Mouse (Mus musculus) retina, postnatal 1 day (tissue): ENCODE measurements around the gene A430078G23Rik.
A peak's percentile ranks its signal among the peaks of the same experiment; 100 is the strongest.

Source experiments
- DNase-seq: peaks from one replicate; pipeline ENCODE4 v3.0.0-alpha.2; 2012

A430078G23Rik gene

DNA sequence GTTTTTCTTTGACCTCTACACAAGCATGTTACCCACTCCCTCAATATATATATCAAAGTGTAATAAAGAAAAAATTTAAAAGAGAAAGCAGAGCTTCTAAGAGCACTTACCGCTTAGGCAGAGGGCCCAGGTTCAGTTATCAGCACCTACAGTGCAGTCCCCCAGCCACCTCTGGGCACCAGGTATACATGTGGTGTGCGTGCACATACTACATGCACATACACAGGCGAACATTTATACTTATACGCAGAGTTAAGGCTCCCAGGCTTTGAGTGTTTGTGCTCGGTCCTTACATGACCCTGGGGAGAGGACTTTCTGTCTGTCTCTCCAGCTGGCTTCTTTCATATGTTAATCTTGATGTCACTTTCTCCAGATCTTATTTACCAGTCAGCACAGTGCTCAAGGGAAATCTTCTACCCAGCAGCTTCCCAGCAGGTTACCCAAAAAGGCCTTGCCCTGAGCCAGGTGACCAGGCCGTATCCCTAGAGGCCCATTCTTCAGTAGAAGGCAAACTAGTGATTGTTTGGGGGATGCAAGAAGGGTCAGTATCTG lies 61.5 kb downstream of the A430078G23Rik start:
- DNase-seq: no peak

- DNase-seq: no peak
Observed at GRCm38 (mm10) chr8:3415259-3415658, 62.0 kb downstream of the A430078G23Rik start.

DNA sequence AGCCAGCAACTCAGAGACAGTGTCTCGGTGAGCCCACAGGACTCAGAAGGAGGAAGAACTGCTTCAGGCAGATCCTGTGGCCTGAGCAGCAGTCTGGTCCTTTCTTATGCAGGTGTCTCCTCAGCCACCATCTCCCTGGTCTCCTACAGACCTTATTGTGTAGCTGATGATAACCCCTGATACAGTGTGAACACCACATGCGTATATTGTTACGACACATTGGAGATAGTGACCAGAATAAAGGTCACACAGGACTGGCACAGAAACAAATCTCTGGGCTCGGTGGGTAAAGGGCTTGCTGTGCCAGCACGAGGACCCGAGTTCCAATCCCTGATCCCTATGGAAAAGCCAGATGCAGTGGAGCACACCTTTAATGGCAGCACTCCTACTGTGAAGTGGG lies 62.4 kb downstream of the A430078G23Rik start:
- DNase-seq: no peak

DNA sequence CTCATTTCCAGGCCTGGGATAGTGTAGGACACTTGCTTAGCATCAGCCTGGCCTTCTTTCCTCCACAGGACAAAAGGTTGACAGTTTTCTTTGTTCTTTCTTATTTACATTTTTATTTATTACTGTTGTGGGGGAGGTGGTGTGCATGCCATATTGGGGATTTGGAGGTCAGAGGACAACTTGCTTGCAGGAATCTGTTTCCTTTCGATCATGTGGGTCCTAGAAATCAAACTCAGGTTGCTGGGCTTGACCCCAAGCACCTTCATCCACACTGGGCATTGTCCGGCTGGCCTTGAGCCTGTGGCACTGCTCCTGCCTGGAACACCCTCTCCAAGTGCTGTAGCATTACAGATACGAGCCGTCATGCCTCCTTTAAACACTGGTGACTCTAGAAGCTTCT lies 63.6 kb downstream of the A430078G23Rik start:
- no peak for DNase-seq

DNA sequence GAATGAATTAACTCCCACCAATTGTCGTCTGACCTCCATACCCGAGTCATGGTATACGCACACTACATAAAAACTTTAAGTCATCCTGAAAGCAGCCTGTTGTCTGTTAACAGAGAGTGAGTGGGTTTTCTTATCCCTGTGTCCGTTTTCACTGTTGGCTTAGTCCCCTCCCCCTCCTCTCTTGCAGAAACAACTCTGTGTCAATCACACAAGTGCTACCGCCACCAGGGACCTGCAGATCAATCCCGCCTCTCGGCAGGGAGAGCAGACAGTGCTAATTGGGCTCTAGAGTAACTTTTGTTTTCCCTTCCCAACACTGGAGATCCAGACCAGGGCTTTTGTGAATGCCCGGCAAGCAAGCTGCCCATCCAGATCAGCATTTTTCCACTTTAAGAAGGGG lies 64.2 kb downstream of the A430078G23Rik start:
- DNase-seq: peak; percentile 65

GRCm38 (mm10) chr8:3418101-3418500 lies 64.9 kb downstream of the A430078G23Rik start:
- no peak for DNase-seq

- DNase-seq: no peak
Observed at GRCm38 (mm10) chr8:3420105-3420706, 67.0 kb downstream of the A430078G23Rik start.

DNA sequence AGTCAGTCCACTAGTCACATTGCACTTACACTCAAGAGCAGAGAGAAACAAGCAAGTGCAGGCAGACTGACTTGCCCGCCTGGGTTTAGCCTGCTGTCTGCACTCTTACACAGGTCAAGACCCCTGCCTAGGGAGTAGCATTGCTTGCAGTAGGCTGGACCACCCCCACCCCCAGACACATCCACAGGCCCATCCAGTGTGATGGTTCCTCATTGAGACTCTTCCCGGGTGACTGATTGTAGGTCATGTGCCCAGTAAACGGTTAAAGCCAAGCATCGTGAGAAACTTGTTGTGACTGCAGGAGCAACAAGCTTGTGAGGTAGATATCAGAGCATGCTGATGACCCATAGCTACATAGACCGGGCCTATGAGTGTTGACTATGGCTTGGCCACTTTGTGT lies 68.3 kb downstream of the A430078G23Rik start:
- no peak for DNase-seq

DNA sequence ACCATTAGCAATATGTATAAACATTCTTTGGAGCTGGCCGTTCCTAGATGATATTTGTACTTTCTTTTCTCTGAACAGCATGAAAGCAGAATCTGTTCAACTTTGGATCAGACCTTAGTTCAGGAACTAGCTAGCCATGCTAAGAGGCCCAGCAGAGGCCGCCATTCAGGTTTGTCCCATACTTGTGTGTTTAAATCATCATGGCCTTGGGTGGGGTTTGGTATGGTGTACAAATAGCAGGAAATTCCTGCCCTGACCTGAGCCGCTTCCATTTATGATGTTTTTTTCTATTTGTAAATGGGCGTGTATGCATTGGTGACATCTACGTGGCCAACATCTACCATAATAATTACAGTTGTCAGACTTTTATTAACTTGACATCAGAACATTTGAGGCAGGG lies 72.0 kb downstream of the A430078G23Rik start:
- DNase-seq: no peak

GRCm38 (mm10) chr8:3426211-3426610 lies 73.0 kb downstream of the A430078G23Rik start:
- DNase-seq: no peak

DNA sequence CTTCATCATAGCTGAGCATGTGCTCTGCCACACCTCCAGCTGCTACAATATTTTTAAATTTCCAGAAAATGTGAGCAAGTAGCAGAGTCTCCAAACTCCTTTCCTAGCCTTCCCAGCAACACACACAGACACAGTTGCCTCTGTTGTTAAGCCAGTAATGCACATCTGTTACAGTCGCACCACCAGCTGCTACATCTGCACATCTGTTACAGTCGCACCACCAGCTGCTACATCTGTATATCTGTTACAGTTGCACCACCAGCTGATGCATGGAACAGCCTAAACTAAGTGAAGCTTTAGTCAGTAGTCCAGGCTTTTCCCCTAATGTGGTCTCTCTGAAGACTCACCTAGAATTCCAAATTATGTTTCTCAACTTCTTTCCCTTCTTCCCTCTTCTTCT lies 75.2 kb downstream of the A430078G23Rik start:
- no peak for DNase-seq

- no peak for DNase-seq
Observed at GRCm38 (mm10) chr8:3429966-3430365, 76.8 kb downstream of the A430078G23Rik start.

DNA sequence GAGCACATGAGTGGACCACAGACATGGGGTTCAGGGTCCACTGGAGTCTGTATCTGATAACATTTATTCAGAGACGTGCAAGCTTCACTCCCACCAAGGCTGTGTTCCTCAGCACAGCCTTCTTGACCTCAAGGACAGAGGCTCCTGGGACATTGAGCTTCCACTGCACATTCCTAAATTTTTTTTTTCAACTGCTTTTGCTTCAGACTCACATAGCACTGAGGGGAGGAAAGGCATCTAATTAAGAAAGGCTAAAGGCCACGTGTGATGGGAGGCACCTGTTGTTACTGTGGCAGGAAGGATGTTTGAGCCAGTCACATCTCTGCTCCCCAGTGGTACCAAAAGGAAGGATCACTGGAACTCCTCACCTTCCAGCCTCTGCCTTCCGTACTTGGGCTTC lies 77.9 kb downstream of the A430078G23Rik start:
- no peak for DNase-seq

- DNase-seq: no peak
Observed at GRCm38 (mm10) chr8:3436492-3436891, 83.3 kb downstream of the A430078G23Rik start.

DNA sequence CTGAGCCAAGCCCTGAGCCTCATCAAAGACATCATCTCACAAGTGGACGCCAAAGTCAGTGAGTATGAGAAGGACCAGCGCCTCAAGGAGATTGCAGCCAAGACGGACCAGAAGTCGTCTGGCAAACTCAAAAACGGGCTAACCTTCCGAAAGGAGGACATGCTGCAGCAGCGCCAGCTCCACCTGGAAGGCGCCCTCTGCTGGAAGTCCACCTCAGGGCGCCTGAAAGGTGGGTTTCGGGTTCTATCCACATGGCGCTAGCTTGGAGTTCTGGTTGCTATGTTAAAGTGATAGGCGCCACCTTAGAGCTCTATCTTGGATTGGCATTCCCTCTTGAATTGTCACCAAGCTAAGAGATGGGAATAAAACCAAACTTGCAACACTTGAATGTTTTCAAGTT lies 86.3 kb downstream of the A430078G23Rik start:
- no peak for DNase-seq
